Mouse (Mus musculus) liver, embryonic 14.5 days (tissue): ENCODE measurements around the gene Npffr2. TPM values are rescaled to one million over a fixed set of nuclear protein-coding genes. Genes with fewer than 3 reads are reported as not detected.

Experiments
- ATAC-seq: fragments of 200-750 bp; cut with Nextera tagmentation; 2 replicates; pipeline ENCODE4 v1.8.0; 2017; ENCODE audit warnings: moderate number of reproducible peaks, mild to moderate bottlenecking, moderate library complexity; ENCODE audit not compliant: insufficient read depth
- DNase-seq, 3 experiments: peaks; one replicate each; pipeline ENCODE4 v3.0.0-alpha.2; 2012 to 2013; ENCODE audit warnings: low read depth in 3 of 3, low spot score in 3 of 3
- H3K27ac ChIP-seq: fragments of 300-500 bp; sonication (generic); 2 replicates; pipeline ENCODE4 v1.5.1; 2014; ENCODE audit warnings: moderate library complexity, mild to moderate bottlenecking, control low read depth, inconsistent platforms
- H3K27me3 ChIP-seq: fragments of 300-500 bp; sonication (generic); 2 replicates; pipeline ENCODE4 v1.6.1; 2014; ENCODE audit warnings: mild to moderate bottlenecking, low read length, moderate library complexity; ENCODE audit not compliant: control insufficient read depth, insufficient read depth
- H3K36me3 ChIP-seq: fragments of 300-500 bp; sonication (generic); replicated peaks from 2 replicates; pipeline ENCODE4 v1.6.1; 2014; ENCODE audit warnings: low read depth; ENCODE audit not compliant: control insufficient read depth, insufficient read depth
- H3K4me1 ChIP-seq, 2 experiments: fragments of 200-500 bp in 1 of 2; fragments of 300-500 bp in 1 of 2; sonication (generic) in 1 of 2; replicated peaks; 2 replicates each; pipeline ENCODE4 v1.6.1; 2012 to 2014; ENCODE audit warnings: antibody characterized with exemption in 1 of 2, inconsistent platforms in 1 of 2, low read length in 1 of 2; ENCODE audit not compliant: control insufficient read depth in 2 of 2, insufficient read depth in 2 of 2
- H3K4me2 ChIP-seq: fragments of 300-500 bp; sonication (generic); 2 replicates; pipeline ENCODE4 v1.6.1; 2014; ENCODE audit warnings: low read depth, mild to moderate bottlenecking, control low read depth, moderate library complexity
- H3K4me3 ChIP-seq, 2 experiments: fragments of 200-500 bp in 1 of 2; fragments of 300-500 bp in 1 of 2; sonication (generic) in 1 of 2; 2 replicates each; pipeline ENCODE4 v1.5.1; 2012 to 2014; ENCODE audit warnings: low read depth in 2 of 2, low read length in 2 of 2, mild to moderate bottlenecking in 2 of 2, control low read depth in 1 of 2, inconsistent platforms in 1 of 2, moderate library complexity in 1 of 2; ENCODE audit not compliant: insufficient read depth in 1 of 2
- H3K9ac ChIP-seq: fragments of 300-500 bp; sonication (generic); replicated peaks from 2 replicates; pipeline ENCODE4 v1.6.1; 2014; ENCODE audit warnings: mild to moderate bottlenecking, control low read depth, moderate library complexity
- H3K9me3 ChIP-seq: fragments of 300-500 bp; sonication (generic); 2 replicates; pipeline ENCODE4 v1.6.1; 2016; ENCODE audit warnings: low read length, mixed read lengths; ENCODE audit not compliant: control insufficient read depth
- CTCF ChIP-seq: IDR thresholded peaks from 2 replicates; pipeline ENCODE4 v1.5.1; 2016; ENCODE audit warnings: antibody characterized with exemption, low read depth, control low read depth
- EP300 ChIP-seq: IDR thresholded peaks from 2 replicates; pipeline ENCODE4 v1.6.1; 2016; ENCODE audit warnings: antibody characterized with exemption, low read depth
- WGBS: fragments of 180-500 bp; shearing (Covaris S2); extraction: QIAGEN DNeasy Blood & Tissue Kit; methylation state at CpG from one replicate; pipeline ENCODE4 v1.1.7; 2014; ENCODE audit not compliant: insufficient replicate concordance; 5-methylcytosine and 5-hydroxymethylcytosine counted together
- polyA plus RNA-seq, 2 experiments: library from polyadenylated mRNA; depleted of rRNA in 1 of 2; stranded (reverse) in 1 of 2; unstranded in 1 of 2; fragments of >200 nt; fragmentation: Nextera tagmentation in 1 of 2; extraction: Ambion mirVana in 1 of 2; gene quantifications; 2 replicates each; pipeline versions ENCODE4 v1.2.1 to v1.2.3; 2012 to 2014

Npffr2 gene
- polyA plus RNA-seq, 2 experiments: not detected

GRCm38 (mm10) chr5:89561381-89561780 is 34.2 kb downstream of the Npffr2 start:
- Histone ChIP-seq H3K36me3 (no peaks in the 10 kb centered on the region), H3K4me3 (no peak overlapping the region), H3K4me2 (no peak overlapping the region), H3K27me3 (no peaks in the 10 kb centered on the region), H3K9ac (no peak overlapping the region), H3K4me1 (no peaks in the 10 kb centered on the region), H3K27ac (no peak overlapping the region), H3K9me3 (no peaks in the 10 kb centered on the region)
- no peak for DNase-seq
- ATAC-seq: no peak
- TF ChIP-seq CTCF: no peak
- no peak for TF ChIP-seq EP300

GRCm38 (mm10) chr5:89578678-89579077 is 51.4 kb downstream of the Npffr2 start:
- WGBS: 40% methylated on average over 1 of the region's 1 CpGs
- Histone ChIP-seq H3K9me3 (no peaks in the 10 kb centered on the region), H3K4me1 (no peaks in the 10 kb centered on the region), H3K4me2 (no peak overlapping the region), H3K27me3 (no peaks in the 10 kb centered on the region), H3K4me3 (no peak overlapping the region), H3K9ac (no peak overlapping the region), H3K36me3 (no peaks in the 10 kb centered on the region), H3K27ac (no peak overlapping the region)
- TF ChIP-seq EP300 (no peak), CTCF (no peak)
- ATAC-seq: no peak
- no peak for DNase-seq

- no peaks in the 10 kb centered on the region for H3K36me3 ChIP-seq
- DNase-seq: no peak
- no peaks in the 10 kb centered on the region for H3K9me3 ChIP-seq
- no peak overlapping the region for H3K4me3 ChIP-seq
- WGBS: 56% methylated on average over 1 of the region's 1 CpGs
- ATAC-seq: no peak
- no peak overlapping the region for H3K4me2 ChIP-seq
- no peaks in the 10 kb centered on the region for H3K4me1 ChIP-seq
- no peak overlapping the region for H3K9ac ChIP-seq
- H3K27ac ChIP-seq: no peak overlapping the region
- TF ChIP-seq CTCF (no peak), EP300 (no peak)
- H3K27me3 ChIP-seq: no peaks in the 10 kb centered on the region
These were observed 52.0 kb downstream of the Npffr2 start for GRCm38 (mm10) chr5:89579181-89579580.

GRCm38 (mm10) chr5:89581143-89581542 is 53.9 kb downstream of the Npffr2 start:
- Histone ChIP-seq H3K4me3 (no peak overlapping the region), H3K4me2 (no peak overlapping the region), H3K27ac (no peak overlapping the region), H3K9me3 (no peaks in the 10 kb centered on the region), H3K9ac (no peak overlapping the region), H3K27me3 (no peaks in the 10 kb centered on the region), H3K36me3 (no peaks in the 10 kb centered on the region), H3K4me1 (no peaks in the 10 kb centered on the region)
- WGBS: 47% methylated on average over 1 of the region's 1 CpGs
- TF ChIP-seq EP300: no peak
- TF ChIP-seq CTCF: no peak
- DNase-seq (no peak), ATAC-seq (no peak)

- WGBS: 71% methylated on average over 5 of the region's 5 CpGs
- no peak overlapping the region for H3K9ac ChIP-seq
- H3K27ac ChIP-seq: no peak overlapping the region
- H3K4me3 ChIP-seq: no peak overlapping the region
- ATAC-seq: no peak
- H3K27me3 ChIP-seq: no peaks in the 10 kb centered on the region
- H3K4me2 ChIP-seq: no peak overlapping the region
- TF ChIP-seq CTCF (no peak), EP300 (no peak)
- H3K4me1 ChIP-seq: no peaks in the 10 kb centered on the region
- H3K36me3 ChIP-seq: no peaks in the 10 kb centered on the region
- H3K9me3 ChIP-seq: no peaks in the 10 kb centered on the region
- no peak for DNase-seq
These were observed 54.6 kb downstream of the Npffr2 start for GRCm38 (mm10) chr5:89581742-89582366.
